Mouse (Mus musculus) hindbrain, embryonic 15.5 days (tissue): ENCODE data around the gene Gabrr3. TPM values are rescaled to one million over a fixed set of nuclear protein-coding genes. Genes with fewer than 3 reads are reported as not detected.

Experiments
- ATAC-seq: fragments of 200-750 bp; cut with Nextera tagmentation; 2 replicates; pipeline ENCODE4 v1.8.0; 2017; ENCODE audit warnings: low read depth, moderate number of reproducible peaks, moderate TSS enrichment; ENCODE audit not compliant: low FRiP score
- H3K27ac ChIP-seq: fragments of 300-500 bp; sonication (generic); replicated peaks from 2 replicates; pipeline ENCODE4 v1.5.1; 2015; ENCODE audit warnings: mild to moderate bottlenecking, inconsistent platforms
- H3K27me3 ChIP-seq: fragments of 300-500 bp; sonication (generic); 2 replicates; pipeline ENCODE4 v1.6.1; 2015; ENCODE audit warnings: control low read depth, inconsistent platforms
- H3K36me3 ChIP-seq: fragments of 300-500 bp; sonication (generic); 2 replicates; pipeline ENCODE4 v1.6.1; 2015; ENCODE audit warnings: control low read depth, inconsistent platforms
- H3K4me1 ChIP-seq: fragments of 300-500 bp; sonication (generic); replicated peaks from 2 replicates; pipeline ENCODE4 v1.6.1; 2015; ENCODE audit warnings: control low read depth, inconsistent platforms
- H3K4me2 ChIP-seq: fragments of 300-500 bp; sonication (generic); 2 replicates; pipeline ENCODE4 v1.6.1; 2015; ENCODE audit warnings: moderate library complexity, mild to moderate bottlenecking, inconsistent platforms
- H3K4me3 ChIP-seq: fragments of 300-500 bp; sonication (generic); 2 replicates; pipeline ENCODE4 v1.5.1; 2015; ENCODE audit warnings: mild to moderate bottlenecking, inconsistent platforms
- H3K9ac ChIP-seq: fragments of 300-500 bp; sonication (generic); 2 replicates; pipeline ENCODE4 v1.6.1; 2015; ENCODE audit warnings: inconsistent platforms
- H3K9me3 ChIP-seq: fragments of 300-500 bp; sonication (generic); 2 replicates; pipeline ENCODE4 v1.6.1; 2016; ENCODE audit warnings: control low read depth, inconsistent platforms
- WGBS: fragments of 180-500 bp; shearing (Covaris S2); methylation state at CpG from one replicate; pipeline ENCODE4 v1.1.7; 2015; 5-methylcytosine and 5-hydroxymethylcytosine counted together
- polyA plus RNA-seq: library from polyadenylated mRNA; unstranded; fragments of >200 nt; fragmentation: Nextera tagmentation; extraction: Ambion mirVana; gene quantifications from 2 replicates; pipeline ENCODE4 v1.2.1, GENCODE M21; 2015

Gene Gabrr3
- polyA plus RNA-seq = not detected in 2 replicates

DNA sequence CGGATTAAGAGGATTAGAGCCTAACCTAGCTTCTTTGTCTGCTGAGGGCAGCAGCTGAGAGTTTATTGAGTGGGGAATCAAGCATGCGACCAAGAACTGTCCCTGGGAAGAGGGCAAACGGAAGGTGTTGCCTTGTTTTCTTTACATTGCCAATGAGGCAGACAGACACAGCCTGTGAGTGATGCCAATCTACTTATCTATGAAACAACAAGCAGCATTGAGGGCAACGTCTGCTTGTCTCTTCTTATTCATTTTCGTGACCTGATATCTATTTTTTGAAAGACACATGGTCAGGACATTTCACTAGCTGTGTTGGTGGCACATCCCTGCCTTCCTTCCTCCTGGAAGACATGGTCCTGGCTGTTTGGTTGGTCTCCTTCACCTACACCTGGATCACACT, at the start of gene Gabrr3:
Gene Gabrr3 (plus strand): TSS at position 301 of the 400 bp plus-strand sequence.
- no peaks in the 10 kb centered on the region for H3K9me3 ChIP-seq
- H3K4me3 ChIP-seq = no peak within 1 kb of the TSS
- H3K9ac ChIP-seq = no peak within 1 kb of the TSS
- ATAC-seq = no peak
- 61% methylated on average over 5 of the region's 5 CpGs for WGBS
- H3K4me1 ChIP-seq = no peaks in the 10 kb centered on the region
- H3K27ac ChIP-seq = no peak within 1 kb of the TSS
- H3K27me3 ChIP-seq = no peaks in the 10 kb centered on the region
- no peaks in the 10 kb centered on the region for H3K36me3 ChIP-seq
- H3K4me2 ChIP-seq = no peak within 1 kb of the TSS

DNA sequence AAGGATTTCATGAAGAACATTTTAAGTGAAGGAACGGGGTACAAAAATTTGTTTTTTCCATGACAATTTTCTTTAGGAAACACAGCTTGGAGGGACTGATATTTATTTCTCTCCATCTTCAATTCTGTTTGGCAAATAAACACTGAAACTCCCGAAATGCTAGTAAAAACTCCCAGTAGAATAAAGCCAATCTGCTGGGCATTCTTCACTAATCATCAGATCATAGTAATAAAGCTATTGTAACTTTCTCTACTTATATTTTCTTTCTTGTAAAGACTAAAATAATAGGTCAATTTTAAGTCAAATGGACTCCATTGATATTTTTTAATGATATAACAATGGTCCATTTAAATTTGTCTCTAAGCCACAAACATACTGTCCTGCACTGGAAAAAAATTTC, 43.2 kb upstream of the Gabrr3 start, which contains the start of gene Olfr209:
Gene Olfr209 (minus strand): TSS at position 101 of the 400 bp plus-strand sequence.
- no peak for ATAC-seq
- H3K27ac ChIP-seq = no peak within 1 kb of the TSS
- H3K36me3 ChIP-seq = no peaks in the 10 kb centered on the region
- H3K4me1 ChIP-seq = no peaks in the 10 kb centered on the region
- H3K4me2 ChIP-seq = no peak within 1 kb of the TSS
- WGBS = 78% methylated on average over 2 of the region's 2 CpGs
- H3K27me3 ChIP-seq = no peaks in the 10 kb centered on the region
- no peak within 1 kb of the TSS for H3K9ac ChIP-seq
- no peaks in the 10 kb centered on the region for H3K9me3 ChIP-seq
- no peak within 1 kb of the TSS for H3K4me3 ChIP-seq

DNA sequence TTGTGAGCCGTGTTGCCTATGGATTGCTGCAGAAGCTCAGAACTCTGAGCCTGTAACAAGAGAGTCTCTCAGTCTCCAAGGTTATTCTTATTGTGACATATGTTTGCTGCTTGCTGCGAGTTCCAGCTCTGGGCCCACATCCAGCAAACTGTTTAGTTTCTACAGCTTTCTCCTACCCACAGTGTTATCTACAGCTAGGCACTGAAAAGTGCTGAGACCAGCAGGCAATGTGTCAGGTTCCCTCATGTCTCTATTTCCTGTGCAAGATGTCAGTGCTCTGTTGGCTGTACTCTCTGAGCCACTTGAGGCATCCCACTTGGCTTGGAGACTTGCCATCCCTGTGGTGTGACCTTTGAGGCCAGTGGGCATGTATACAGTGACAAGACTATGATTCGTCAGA, 13.8 kb upstream of the Gabrr3 start:
- Histone ChIP-seq H3K4me2 (no peak overlapping the region), H3K9me3 (no peaks in the 10 kb centered on the region), H3K27ac (no peak overlapping the region), H3K4me3 (no peak overlapping the region), H3K4me1 (no peaks in the 10 kb centered on the region), H3K36me3 (no peaks in the 10 kb centered on the region), H3K27me3 (no peaks in the 10 kb centered on the region), H3K9ac (no peak overlapping the region)
- peak; percentile 34; the same call in 1 of the 2 replicates for ATAC-seq
- WGBS = 59% methylated on average over 3 of the region's 3 CpGs

DNA sequence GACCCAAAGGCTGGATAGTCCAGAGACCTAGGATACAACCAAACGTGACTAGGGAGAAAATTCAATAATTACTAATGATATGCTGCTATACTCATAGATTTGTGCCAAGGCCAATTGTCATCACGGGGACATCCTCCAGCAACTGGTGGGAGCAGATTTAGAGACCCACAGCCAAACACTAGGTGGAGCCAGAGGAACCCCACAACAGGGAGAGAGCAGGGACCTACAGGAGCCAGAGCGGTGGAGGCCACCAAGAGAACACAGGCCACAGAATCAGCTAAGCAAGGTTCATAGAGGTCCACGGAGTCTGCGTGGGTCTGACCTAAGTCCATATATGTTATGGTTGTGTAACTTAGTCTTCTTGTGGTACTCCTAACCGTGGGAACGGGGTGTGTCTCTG, 6.0 kb upstream of the Gabrr3 start:
- 80% methylated on average over 7 of the region's 7 CpGs for WGBS
- Histone ChIP-seq H3K36me3 (no peaks in the 10 kb centered on the region), H3K9me3 (no peaks in the 10 kb centered on the region)

DNA sequence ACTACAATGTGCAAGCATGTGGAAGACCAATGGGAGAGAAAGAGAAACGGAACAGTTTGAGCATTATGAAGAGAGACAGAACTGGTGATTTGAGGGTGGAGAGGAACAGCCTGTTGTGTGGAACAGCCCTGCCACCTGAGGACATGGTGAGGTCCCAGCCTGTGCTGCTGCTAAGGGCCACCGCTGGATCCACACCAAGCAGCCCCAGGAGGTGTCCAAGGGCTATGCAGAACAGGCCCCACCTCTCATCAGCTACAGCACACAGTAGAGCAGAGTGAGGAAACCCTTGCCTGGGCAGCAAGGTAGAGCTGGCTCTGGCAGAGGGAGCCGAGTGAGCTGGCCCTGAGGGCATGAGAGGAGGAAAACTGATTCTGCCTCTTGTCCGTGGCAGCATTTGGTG, 5.1 kb upstream of the Gabrr3 start:
- no peaks in the 10 kb centered on the region for H3K36me3 ChIP-seq
- H3K9ac ChIP-seq = no peak overlapping the region
- no peaks in the 10 kb centered on the region for H3K9me3 ChIP-seq
- H3K4me2 ChIP-seq = no peak overlapping the region
- no peaks in the 10 kb centered on the region for H3K4me1 ChIP-seq
- H3K27me3 ChIP-seq = no peaks in the 10 kb centered on the region
- no peak overlapping the region for H3K27ac ChIP-seq
- no peak for ATAC-seq
- WGBS = 81% methylated on average over 4 of the region's 4 CpGs
- no peak overlapping the region for H3K4me3 ChIP-seq

More for the DNA sequence above, 6.0 kb upstream of the Gabrr3 start:
- no peak for ATAC-seq
- no peaks in the 10 kb centered on the region for H3K27me3 ChIP-seq
- no peak overlapping the region for H3K4me3 ChIP-seq
- no peak overlapping the region for H3K4me2 ChIP-seq
- no peak overlapping the region for H3K27ac ChIP-seq
- H3K9ac ChIP-seq = no peak overlapping the region
- H3K4me1 ChIP-seq = no peaks in the 10 kb centered on the region

DNA sequence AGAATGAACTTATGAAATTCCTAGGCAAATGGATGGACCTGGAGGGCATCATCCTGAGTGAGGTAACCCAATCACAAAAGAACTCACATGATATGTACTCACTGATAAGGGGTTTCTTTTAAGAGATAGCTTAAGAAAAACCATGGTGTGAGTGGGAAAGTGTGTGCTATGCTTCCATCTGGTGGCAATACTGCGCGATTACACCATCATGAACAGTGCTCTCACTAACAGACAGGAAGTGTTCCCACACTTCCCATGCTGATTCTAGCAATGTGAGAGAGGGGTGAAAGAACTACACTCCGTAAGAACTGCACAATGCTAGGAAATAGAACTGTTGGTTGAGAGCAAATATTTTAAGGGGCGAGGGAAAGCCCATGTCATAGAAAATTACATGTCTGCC, 3.4 kb upstream of the Gabrr3 start:
- 21% methylated on average over 4 of the region's 4 CpGs for WGBS
- ATAC-seq = peak; percentile 85; the same call in 1 of the 2 replicates
- no peaks in the 10 kb centered on the region for H3K36me3 ChIP-seq
- no peak overlapping the region for H3K4me2 ChIP-seq
- no peak overlapping the region for H3K4me3 ChIP-seq
- no peaks in the 10 kb centered on the region for H3K4me1 ChIP-seq
- no peak overlapping the region for H3K9ac ChIP-seq
- H3K9me3 ChIP-seq = no peaks in the 10 kb centered on the region
- H3K27ac ChIP-seq = no peak overlapping the region
- H3K27me3 ChIP-seq = no peaks in the 10 kb centered on the region

DNA sequence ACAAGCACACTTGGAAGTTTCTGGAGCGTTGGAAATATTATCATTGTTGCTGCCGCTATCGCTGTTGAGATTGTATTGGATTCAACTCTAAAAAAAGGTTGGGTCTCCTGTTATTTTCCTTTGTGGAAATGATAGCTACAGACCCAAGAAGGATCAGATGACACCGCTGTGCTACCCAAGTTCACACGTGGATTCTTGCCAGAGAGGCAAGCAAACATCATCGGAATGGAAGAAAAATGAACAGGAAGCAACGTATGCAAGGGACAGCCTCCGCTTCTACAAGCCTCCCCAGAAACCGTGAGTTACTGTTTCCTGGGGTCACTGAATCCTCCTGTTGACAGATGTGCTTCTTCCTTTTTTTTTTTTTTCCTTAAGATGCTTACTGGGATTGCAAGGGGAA, 2.3 kb upstream of the Gabrr3 start:
- no peak for ATAC-seq
- Histone ChIP-seq H3K4me2 (no peak overlapping the region), H3K36me3 (no peaks in the 10 kb centered on the region), H3K27me3 (no peaks in the 10 kb centered on the region), H3K9me3 (no peaks in the 10 kb centered on the region), H3K27ac (no peak overlapping the region), H3K4me1 (no peaks in the 10 kb centered on the region), H3K9ac (no peak overlapping the region), H3K4me3 (no peak overlapping the region)
- 81% methylated on average over 9 of the region's 9 CpGs for WGBS

DNA sequence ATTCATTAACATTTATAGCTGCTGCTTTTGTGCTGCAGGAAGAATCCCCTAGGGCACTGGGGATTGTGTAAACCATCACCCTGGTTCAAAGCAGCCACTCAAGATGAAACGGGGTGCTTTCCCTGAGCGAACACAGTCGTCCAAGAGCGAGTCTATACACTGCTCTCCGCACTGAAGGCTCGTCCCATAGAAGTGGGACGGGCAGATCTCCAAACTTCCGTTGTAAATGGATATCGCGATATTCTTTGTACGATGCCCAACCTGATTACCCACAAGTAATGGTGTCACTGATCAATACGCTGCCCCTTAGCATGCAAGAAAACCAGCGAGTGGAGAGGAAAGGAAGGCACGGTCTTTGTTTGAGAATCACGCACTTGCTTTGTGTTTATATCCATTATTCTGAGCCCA, 2.2 kb downstream of the Gabrr3 start:
- H3K36me3 ChIP-seq = no peaks in the 10 kb centered on the region
- ATAC-seq = peak; percentile 74; the same call in 1 of the 2 replicates
- no peaks in the 10 kb centered on the region for H3K4me1 ChIP-seq
- no peak overlapping the region for H3K9ac ChIP-seq
- no peaks in the 10 kb centered on the region for H3K9me3 ChIP-seq
- 35% methylated on average over 15 of the region's 15 CpGs for WGBS
- peak overlapping the region; percentile 29 for H3K4me2 ChIP-seq
- H3K4me3 ChIP-seq = no peak overlapping the region
- H3K27ac ChIP-seq = no peak overlapping the region
- H3K27me3 ChIP-seq = no peaks in the 10 kb centered on the region

DNA sequence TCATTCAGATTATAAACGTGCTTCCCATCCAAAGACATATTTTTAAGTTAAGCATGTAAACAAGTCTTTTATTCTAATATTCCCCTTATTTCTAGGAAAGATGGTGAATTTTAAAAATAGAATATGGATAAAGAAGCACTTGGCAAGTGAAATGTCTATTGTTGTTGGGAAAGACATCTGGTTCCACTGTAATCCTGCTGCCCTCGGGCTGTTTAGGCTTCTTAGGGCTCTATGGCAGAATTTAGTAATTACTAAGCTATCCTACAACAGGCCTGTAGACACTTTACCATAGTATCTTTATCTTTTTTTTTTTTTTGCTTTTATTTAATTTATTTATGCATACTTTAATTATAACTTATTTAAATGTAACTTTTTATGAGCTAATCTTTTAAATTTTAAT, 2.7 kb downstream of the Gabrr3 start:
- H3K27ac ChIP-seq = no peak overlapping the region
- H3K4me3 ChIP-seq = no peak overlapping the region
- no peak for ATAC-seq
- H3K4me2 ChIP-seq = peak overlapping the region; percentile 29
- no peaks in the 10 kb centered on the region for H3K9me3 ChIP-seq
- WGBS = 59% methylated on average over 2 of the region's 2 CpGs
- H3K4me1 ChIP-seq = no peaks in the 10 kb centered on the region
- no peaks in the 10 kb centered on the region for H3K27me3 ChIP-seq
- no peak overlapping the region for H3K9ac ChIP-seq
- H3K36me3 ChIP-seq = no peaks in the 10 kb centered on the region

DNA sequence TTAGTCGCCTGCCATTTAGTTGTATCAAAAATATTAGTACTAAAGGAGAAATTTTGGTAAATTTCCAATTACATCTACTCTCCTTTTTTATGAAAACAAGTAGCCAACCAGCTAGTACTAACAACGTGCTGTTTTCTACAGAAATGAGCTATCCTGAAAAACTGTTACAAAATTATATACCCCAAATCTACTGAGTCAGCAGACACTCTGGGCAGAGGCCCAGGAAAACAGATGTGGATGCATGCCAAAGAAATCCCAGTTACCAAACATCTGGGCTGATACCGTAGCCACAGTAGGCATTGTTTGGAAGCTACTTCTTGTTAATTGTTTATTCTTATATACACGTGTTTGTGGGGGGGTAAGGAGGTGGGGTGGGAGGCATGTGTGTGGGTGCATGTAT, 6.3 kb downstream of the Gabrr3 start:
- H3K27ac ChIP-seq = no peak overlapping the region
- H3K27me3 ChIP-seq = no peaks in the 10 kb centered on the region
- no peak overlapping the region for H3K4me3 ChIP-seq
- no peaks in the 10 kb centered on the region for H3K4me1 ChIP-seq
- 65% methylated on average over 4 of the region's 4 CpGs for WGBS
- H3K36me3 ChIP-seq = no peaks in the 10 kb centered on the region
- ATAC-seq = no peak
- no peak overlapping the region for H3K4me2 ChIP-seq
- H3K9ac ChIP-seq = no peak overlapping the region
- H3K9me3 ChIP-seq = no peaks in the 10 kb centered on the region

DNA sequence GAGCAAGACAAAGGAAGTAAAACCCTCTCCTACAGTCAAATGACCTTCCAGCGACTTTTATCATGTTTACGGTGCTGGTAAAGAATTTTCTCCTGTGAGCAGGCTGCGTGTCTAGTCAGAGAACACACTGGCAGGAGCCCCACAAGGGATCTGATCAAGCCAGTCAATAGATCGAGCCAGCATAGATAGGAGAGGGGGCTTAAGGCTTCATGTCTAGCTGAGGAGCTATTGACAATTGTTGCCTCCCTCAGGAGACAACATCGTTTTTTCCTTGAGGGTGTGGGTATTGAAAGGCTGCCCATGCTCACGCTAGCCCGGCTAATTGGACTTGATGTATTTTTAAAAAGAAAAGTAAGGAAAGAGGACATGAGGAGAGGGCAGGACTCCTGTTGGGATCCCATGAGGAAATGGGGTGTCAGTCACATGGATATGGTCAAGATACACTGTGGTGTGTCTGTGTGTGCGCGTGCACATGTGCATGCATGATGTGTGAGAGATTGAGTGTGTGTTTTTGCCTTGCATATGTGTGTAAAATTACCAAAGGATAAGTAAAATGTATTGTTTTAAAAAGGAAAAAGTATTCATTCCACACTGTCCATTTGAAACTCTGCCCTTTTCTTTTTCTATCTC, 13.2 kb downstream of the Gabrr3 start:
- Histone ChIP-seq H3K4me3 (no peak overlapping the region), H3K9ac (no peak overlapping the region), H3K36me3 (no peaks in the 10 kb centered on the region), H3K27me3 (no peaks in the 10 kb centered on the region), H3K9me3 (no peaks in the 10 kb centered on the region), H3K4me2 (no peak overlapping the region), H3K27ac (no peak overlapping the region), H3K4me1 (peaks cover 7% of the 10 kb centered on the region; the same call in 1 of the 2 replicates)
- peak; percentile 38; the same call in 1 of the 2 replicates for ATAC-seq
- WGBS = 66% methylated on average over 9 of the region's 9 CpGs

DNA sequence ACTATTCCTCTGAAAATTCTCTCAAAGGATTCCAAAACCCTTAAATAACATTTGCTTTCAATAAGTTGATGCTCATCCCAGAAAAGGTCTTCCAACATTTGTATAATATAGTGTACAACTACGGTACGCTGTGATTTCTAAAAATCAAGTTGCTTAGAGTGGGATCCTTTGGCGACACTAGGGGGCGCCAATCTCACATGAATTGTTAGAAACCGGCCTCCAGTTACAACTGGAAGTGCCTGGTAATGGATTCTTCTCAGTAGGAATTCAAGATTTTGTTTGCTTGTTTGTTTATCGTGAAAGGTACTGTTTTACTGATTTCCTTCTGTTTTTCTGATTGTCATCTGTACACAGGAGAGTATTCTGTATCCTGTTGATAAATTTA, 13.7 kb downstream of the Gabrr3 start:
- Histone ChIP-seq H3K36me3 (no peaks in the 10 kb centered on the region), H3K4me2 (no peak overlapping the region), H3K9ac (no peak overlapping the region), H3K27me3 (no peaks in the 10 kb centered on the region), H3K9me3 (no peaks in the 10 kb centered on the region), H3K4me1 (peaks cover 7% of the 10 kb centered on the region; the same call in 1 of the 2 replicates), H3K27ac (no peak overlapping the region), H3K4me3 (no peak overlapping the region)
- WGBS = 8% methylated on average over 6 of the region's 6 CpGs
- ATAC-seq = no peak
